Mouse (Mus musculus): ENCODE data around the gene Serinc2.
"Not testable (repeated sequence)": the region's sequence is repeated elsewhere in the genome, so short reads cannot be mapped to it uniquely, and the experiment has no call there.

Serinc2 gene

DNA sequence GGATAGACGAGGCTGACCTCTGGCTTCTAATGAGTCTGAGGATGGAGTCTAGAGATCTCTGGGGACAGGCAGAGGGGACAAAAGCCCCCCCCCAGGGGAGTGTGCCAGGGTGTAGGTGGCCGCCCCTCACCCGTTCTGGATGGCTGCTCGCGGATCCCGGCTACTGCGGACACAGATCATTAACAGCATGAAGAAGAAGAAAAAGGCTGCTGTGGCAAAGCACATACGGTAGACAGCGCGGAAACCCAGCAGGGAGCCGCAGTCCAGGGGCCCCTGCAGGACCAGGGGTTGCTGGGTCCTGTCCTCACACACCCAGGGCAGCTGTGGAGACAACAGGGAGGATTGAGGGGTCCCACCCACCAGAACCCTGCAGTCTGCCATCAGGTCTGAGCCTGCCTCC lies 14.9 kb downstream of the Serinc2 start:
- in situ Hi-C loops (cut with MboI, MseI): no loop called here

DNA sequence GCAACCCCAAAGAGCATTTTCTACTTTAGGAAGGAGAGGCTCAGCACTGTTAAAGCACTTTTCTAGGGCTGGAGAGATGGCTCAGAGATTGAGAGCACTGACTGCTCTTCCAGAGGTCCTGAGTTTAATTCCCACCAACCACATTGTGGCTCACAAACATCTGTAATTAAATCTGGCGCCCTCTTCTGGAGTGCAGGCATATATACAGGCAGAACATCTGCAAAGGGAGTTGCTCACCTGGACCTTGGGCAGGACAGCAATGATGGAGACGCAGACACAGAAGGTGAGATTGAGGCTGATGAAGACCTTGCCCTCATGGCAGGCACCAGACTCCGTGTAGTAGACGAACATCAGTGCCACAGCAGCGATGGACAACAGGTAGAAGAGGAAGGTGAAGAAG lies 18.6 kb downstream of the Serinc2 start:
- in situ Hi-C loops (cut with MboI, MseI): no loop called here

GRCm38 (mm10) chr4:130252441-130253157 lies 26.4 kb downstream of the Serinc2 start:
- in situ Hi-C loops (cut with MboI, MseI): no loop called here

GRCm38 (mm10) chr4:130251763-130252162 lies 27.2 kb downstream of the Serinc2 start:
- in situ Hi-C loops (cut with MboI, MseI): no loop called here

GRCm38 (mm10) chr4:130251172-130251705 lies 27.8 kb downstream of the Serinc2 start:
- in situ Hi-C loops (cut with MboI, MseI): no loop called here

DNA sequence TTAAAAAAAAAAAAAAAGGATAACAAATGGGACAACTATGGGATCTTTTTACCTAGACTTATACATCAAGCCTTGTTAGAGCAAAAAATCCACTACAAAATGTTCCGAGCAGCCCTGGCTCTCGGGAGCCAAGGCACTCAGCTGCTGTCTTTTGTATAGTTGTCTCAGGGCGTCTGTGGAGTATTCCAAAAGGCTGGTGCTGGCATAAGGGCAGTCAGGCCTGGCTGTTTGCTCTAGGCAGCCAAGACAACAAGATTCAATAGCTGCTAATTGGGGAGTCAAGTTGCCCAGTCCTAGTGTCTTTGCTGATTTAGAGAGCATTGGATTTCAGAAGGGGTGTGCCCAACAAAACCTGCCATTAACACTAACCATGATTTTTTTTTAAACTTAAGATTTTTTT lies 30.4 kb downstream of the Serinc2 start:
- in situ Hi-C loops (cut with MboI, MseI): no loop called here

DNA sequence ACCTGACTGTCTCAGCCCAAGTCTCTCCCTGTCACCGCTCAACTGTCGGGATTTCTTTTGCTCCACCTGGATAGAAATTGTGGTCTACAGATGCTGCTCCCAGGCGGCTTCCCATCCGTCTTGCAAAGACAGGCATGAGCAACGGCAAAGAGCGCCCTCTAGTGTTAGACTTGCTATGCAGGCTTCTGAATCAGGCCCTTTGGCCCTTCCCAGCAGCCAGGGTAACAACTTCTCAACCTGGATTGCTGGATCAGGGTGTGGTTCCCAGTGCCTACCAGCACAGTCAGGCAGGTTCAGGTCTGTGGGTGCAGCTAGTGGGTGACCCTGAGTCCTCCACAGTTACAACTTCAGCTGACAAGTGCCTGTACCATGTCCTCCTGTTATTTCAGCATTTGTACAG lies 32.9 kb downstream of the Serinc2 start:
- in situ Hi-C loops (cut with MboI, MseI): no loop called here

GRCm38 (mm10) chr4:130244749-130245148 lies 34.3 kb downstream of the Serinc2 start:
- in situ Hi-C loops (cut with MboI, MseI): no loop called here

DNA sequence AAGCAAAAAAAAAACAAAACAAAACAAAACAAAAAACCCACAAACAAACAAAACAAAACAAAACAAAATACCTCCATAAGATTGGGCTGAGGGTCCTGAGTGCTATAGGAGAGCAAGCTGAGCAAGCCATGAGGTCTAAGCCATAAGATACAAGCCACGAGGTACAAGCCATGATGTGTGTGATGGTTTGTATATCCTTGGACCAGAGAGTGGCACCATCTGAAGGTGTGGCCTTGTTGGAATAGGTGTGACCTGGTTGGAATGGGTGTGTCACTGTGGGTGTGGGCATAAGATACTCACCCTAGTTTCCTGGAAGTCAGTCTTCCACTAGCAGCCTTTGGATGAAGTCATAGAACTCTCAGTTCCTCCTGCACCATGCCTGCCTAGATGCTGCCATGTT lies 35.4 kb downstream of the Serinc2 start:
- in situ Hi-C loops (cut with MboI, MseI): not testable (repeated sequence)

GRCm38 (mm10) chr4:130242956-130243355 lies 36.0 kb downstream of the Serinc2 start:
- in situ Hi-C loops (cut with MboI, MseI): no loop called here

GRCm38 (mm10) chr4:130240695-130241094 lies 38.3 kb downstream of the Serinc2 start:
- in situ Hi-C loops (cut with MboI, MseI): no loop called here

- in situ Hi-C loops (cut with MboI, MseI): no loop called here
Measured at GRCm38 (mm10) chr4:130237607-130238006, 41.4 kb downstream of the Serinc2 start.

- in situ Hi-C loops (cut with MboI, MseI): no loop called here
Measured at GRCm38 (mm10) chr4:130236361-130236760, 42.6 kb downstream of the Serinc2 start.

DNA sequence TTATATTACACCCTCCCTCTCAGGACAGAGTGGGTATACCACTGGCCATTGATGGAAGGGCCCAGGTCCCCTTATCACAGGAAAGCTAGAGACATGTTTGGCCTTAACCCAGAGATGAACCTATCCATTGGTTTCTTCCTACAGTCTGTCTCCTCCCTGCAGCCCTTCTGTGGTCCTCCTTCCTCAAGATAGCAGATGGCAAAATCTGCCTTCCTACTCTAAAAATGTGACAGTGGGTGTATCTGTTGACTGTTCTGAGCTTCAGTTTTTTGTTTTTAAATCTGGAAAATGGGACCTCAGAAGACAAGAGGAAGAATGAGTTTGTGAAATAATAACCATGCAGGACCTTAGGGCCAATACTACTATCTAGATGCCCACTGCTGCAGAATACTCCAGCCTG lies 54.9 kb downstream of the Serinc2 start:
- in situ Hi-C loops (cut with MboI, MseI): no loop called here

- in situ Hi-C loops (cut with MboI, MseI): no loop called here
Measured at GRCm38 (mm10) chr4:130222179-130222578, 56.8 kb downstream of the Serinc2 start, which contains the start of gene Gm853. TSS of gene Gm853 (minus strand) at chr4:130222401.

DNA sequence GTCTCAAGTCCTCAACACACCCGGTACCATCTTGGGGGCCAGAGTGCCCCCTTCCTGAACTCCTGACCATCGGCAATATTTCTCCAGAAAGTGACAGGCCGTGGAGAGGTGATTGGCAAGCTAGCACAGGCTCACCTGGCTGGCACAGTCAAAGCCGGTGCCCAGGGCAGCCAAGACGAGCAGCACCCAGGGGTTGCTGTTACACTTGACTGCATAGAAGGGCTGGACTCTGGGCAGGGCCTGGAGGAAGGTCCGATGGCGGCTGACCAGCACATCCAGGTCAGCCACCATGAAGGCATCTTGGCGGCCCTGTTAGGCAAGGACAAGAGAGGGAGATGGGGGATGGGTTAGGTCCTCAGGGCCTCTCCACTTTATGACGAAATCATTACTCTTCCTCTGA lies 58.8 kb downstream of the Serinc2 start:
- in situ Hi-C loops (cut with MboI, MseI): no loop called here

DNA sequence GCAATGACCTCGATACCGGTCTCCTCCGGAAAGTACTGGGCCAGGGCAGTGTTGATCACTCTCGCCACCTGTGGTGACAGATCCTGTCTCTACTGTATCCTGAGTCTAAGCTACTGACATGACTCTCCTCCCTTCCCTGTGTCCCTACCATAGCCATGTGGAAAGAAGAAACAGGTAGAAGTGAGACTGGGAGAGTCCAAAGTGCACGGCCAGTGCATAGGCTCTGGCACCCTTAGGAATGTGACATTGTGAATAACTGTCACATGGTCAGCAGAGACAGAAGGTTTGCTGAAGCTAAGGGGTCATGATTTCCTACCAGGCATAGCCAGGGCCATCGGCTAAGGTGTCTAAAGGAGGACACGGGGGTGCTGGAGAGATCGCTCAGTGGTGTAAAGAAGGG lies 63.6 kb downstream of the Serinc2 start:
- in situ Hi-C loops (cut with MboI, MseI): no loop called here

DNA sequence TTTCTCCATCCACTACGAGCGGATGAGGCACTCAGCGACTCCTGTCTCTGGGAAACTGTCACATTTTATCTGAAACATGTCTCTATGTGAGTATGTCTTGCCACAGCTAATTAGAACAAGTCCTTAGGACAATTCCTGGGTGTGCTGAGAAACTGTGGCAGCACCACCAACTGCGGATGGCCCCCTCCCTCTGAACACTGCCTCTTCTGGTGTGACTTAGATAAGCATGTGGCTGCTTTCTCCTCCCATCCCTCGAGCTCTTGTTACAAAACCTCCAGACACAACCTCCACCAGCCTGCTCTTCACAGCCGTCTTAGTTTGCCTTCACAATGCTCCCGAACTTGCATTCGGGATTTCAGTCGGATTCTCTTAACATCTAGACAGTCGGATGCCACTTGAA lies 65.1 kb downstream of the Serinc2 start:
- in situ Hi-C loops (cut with MboI, MseI): no loop called here

DNA sequence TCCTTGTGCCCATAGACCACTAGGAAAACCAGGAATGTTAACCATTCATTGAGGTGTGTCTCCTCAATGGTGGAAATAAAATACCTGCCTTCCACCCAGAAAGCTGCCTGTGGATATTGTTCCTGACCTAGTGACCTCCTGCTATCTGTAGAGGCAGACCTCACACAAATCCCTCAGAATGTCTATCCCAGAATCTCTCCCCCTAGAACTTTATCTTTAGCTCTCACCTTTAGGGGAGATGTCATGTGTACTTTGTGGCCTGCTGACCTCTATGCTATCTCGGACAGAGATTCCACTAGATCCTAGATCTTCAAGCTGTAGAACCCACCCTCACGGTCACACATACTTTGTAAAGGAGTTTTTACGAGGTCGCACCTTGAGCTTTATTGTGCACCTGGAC lies 65.8 kb downstream of the Serinc2 start:
- in situ Hi-C loops (cut with MboI, MseI): no loop called here

DNA sequence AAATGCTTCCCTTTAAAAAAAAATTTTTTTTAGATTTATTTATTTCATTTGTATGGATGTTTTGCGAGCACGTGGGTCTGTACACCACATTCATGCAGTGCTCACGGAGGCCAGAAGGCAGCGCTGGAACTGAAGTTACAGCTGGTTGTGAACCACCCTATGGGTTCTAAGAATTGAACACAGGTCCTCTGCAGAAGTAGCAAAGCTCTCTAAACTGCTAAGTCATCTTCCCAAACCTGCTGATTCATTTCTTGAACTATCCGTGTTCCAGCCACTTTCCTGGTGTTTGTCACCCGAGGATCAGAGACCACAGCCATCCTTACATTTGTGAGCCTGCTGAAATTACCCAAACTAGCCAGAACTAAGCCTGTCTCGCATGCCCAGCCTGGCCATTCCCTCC lies 66.6 kb downstream of the Serinc2 start:
- in situ Hi-C loops (cut with MboI, MseI): no loop called here

DNA sequence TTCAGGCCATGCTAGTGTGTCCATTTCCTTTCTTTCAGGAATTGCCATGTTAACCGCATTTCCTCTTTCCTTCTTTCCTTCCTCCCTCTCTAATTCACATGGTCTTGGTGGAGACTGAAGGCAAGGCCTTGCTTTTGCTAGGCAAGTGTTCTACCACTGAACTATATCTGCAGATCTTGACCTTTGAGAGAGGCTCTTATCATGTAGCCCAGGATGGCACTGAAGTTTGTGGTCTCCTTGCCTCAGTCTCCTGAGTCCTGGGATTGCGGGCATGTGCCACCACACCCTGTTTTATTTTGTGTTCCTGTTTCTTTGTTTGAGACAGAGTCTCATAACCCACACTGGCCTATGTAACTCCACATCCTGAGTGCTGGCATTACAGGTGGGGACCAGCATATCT lies 67.1 kb downstream of the Serinc2 start:
- in situ Hi-C loops (cut with MboI, MseI): no loop called here

Measured in regulatory T cell (primary cell).